Mouse (Mus musculus) liver, adult 2 months (tissue): Measurements from ENCODE around the gene Ecsit. TPM values are rescaled to one million over a fixed set of nuclear protein-coding genes. Genes with fewer than 3 reads are reported as not detected.

Experiments used
- DNase-seq: peaks from one replicate; pipeline ENCODE4 v3.0.0-alpha.2; 2011; ENCODE audit warnings: low read depth, low spot score; ENCODE audit errors: extremely low read depth
- H3K27ac ChIP-seq: fragments of 200-500 bp; replicated peaks from 2 replicates; pipeline ENCODE4 v1.5.1; 2012; ENCODE audit warnings: low read depth, mild to moderate bottlenecking, control low read depth, inconsistent platforms, low read length; ENCODE audit not compliant: insufficient read depth
- H3K27me3 ChIP-seq: fragments of 200-500 bp; 2 replicates; pipeline ENCODE4 v1.6.1; 2012; ENCODE audit warnings: mild to moderate bottlenecking, moderate library complexity, low read length, inconsistent platforms; ENCODE audit not compliant: control insufficient read depth, insufficient read depth
- H3K36me3 ChIP-seq: fragments of 200-500 bp; 2 replicates; pipeline ENCODE4 v1.6.1; 2012; ENCODE audit warnings: low read length, inconsistent platforms; ENCODE audit not compliant: control insufficient read depth, insufficient read depth
- H3K4me1 ChIP-seq: fragments of 200-500 bp; 2 replicates; pipeline ENCODE4 v1.6.1; 2011; ENCODE audit warnings: low read length; ENCODE audit not compliant: control insufficient read depth, insufficient read depth
- H3K4me3 ChIP-seq: fragments of 200-500 bp; 2 replicates; pipeline ENCODE4 v1.5.1; 2011; ENCODE audit warnings: low read depth, mild to moderate bottlenecking, control low read depth, low read length, moderate library complexity; ENCODE audit not compliant: insufficient read depth
- H3K79me2 ChIP-seq: fragments of 200-500 bp; 2 replicates; pipeline ENCODE4 v1.6.1; 2012; ENCODE audit warnings: inconsistent platforms, mild to moderate bottlenecking, low read length, moderate library complexity; ENCODE audit not compliant: control insufficient read depth, insufficient read depth
- H3K9ac ChIP-seq: fragments of 200-500 bp; 2 replicates; pipeline ENCODE4 v1.6.1; 2012; ENCODE audit warnings: low read depth, mild to moderate bottlenecking, control low read depth, inconsistent platforms, low read length
- CTCF ChIP-seq: fragments of 200-500 bp; IDR thresholded peaks from 2 replicates; pipeline ENCODE4 v1.5.1; 2011; ENCODE audit warnings: low read depth, low read length, control low read depth
- POLR2A ChIP-seq: fragments of 200-500 bp; IDR thresholded peaks from 2 replicates; pipeline ENCODE4 v1.6.1; 2011; ENCODE audit warnings: low read length, control low read depth; ENCODE audit not compliant: insufficient read depth; ENCODE audit errors: extremely low read depth
- WGBS: fragments of 180-500 bp; shearing (Covaris S2); methylation state at CpG from one replicate; pipeline ENCODE4 v1.1.7; 2018; 5-methylcytosine and 5-hydroxymethylcytosine counted together
- polyA plus RNA-seq: library from polyadenylated mRNA; depleted of rRNA; stranded (reverse); fragments of >200 nt; gene quantifications from 2 replicates; pipeline ENCODE4 v1.2.3, GENCODE M21; 2012
- total RNA-seq: library from RNA; depleted of rRNA; stranded (reverse); fragments of >200 nt; gene quantifications from 2 replicates; pipeline ENCODE4 v1.2.3, GENCODE M21; 2014

Ecsit gene
- total and polyA plus RNA-seq, 2 experiments: 34.1 to 63.9 TPM

DNA sequence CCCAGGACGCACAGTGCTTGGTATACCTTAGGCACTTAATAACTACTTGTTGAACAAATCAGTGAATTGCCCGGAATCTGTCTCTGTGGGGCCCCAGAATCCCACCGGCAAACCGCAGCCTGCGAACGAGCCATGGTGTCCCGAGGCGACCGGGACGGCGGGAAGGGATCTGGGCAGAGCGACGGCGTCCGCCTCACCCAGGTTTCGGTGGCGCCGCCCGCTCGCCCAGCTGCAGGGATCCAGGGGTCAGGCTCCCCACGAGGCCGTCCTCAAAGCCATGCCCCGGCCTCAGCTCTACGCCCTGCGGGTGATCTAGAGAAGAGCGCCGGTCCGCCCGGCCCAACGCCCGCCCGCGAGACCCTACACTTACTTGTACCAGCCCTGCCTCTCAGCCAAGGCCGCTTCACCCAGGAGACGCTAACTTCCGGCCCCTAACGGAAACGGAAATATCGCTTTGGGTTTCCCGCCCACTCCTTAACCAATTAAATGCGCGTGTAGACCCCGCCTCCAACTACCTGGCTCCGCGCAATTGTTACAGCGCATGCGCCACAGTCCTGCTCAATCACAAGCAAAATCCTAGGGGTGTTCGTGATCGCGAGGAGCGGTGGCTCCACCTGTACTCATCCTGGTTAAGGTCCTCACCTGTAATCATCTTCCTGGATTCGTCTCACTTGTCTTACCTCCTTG, 31.6 kb upstream of the Ecsit start, which contains the start of gene Elof1:
Gene Elof1, minus strand, starts transcription at position 433 of the 687 bp plus-strand sequence.
- Histone ChIP-seq H3K36me3 (peaks cover 11% of the 10 kb centered on the region), H3K27ac (peak within 1 kb of the TSS; percentile 72), H3K9ac (peak within 1 kb of the TSS; percentile 88), H3K27me3 (no peaks in the 10 kb centered on the region), H3K4me3 (peak within 1 kb of the TSS; percentile 83), H3K4me1 (peaks cover 7% of the 10 kb centered on the region; the same call in 1 of the 2 replicates), H3K79me2 (peaks cover 3% of the 10 kb centered on the region; the same call in 1 of the 2 replicates)
- DNase-seq: peak; percentile 92
- WGBS: under 1% methylated on average over 52 of the region's 52 CpGs
- TF ChIP-seq CTCF (no peak), POLR2A (0 out of 2 replicates have a peak, but pooled peaks have one; percentile 46)

DNA sequence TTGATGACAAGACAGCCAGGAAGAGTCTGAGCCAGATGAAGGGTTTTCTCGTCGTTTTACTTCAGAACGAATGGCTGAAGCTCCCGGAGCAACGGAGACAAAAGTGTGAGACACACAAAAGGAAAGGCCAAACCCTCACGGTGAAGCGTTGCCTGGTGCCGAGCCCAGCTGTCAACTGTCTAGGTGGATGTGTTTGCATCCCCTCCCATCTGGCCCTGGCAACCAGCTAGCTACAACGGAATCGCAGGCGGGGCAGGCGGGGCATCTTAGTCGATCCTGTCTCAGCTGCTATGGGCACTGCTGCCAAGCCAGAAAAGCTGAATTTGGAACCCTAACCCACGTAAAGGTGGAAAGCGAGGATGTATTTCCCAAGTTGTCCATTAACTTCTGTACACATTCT, 30.8 kb upstream of the Ecsit start:
- Histone ChIP-seq H3K27me3 (no peaks in the 10 kb centered on the region), H3K9ac (peak overlapping the region; percentile 88), H3K36me3 (peaks cover 14% of the 10 kb centered on the region), H3K4me1 (peaks cover 7% of the 10 kb centered on the region; the same call in 1 of the 2 replicates), H3K79me2 (peaks cover 3% of the 10 kb centered on the region; the same call in 1 of the 2 replicates), H3K4me3 (peak overlapping the region; percentile 83; the same call in 1 of the 2 replicates), H3K27ac (no peak overlapping the region)
- WGBS: 19% methylated on average over 15 of the region's 15 CpGs
- DNase-seq: no peak
- TF ChIP-seq POLR2A: no peak
- no peak for TF ChIP-seq CTCF

- Histone ChIP-seq H3K27ac (no peak overlapping the region), H3K36me3 (peaks cover 14% of the 10 kb centered on the region), H3K9ac (no peak overlapping the region), H3K27me3 (no peaks in the 10 kb centered on the region), H3K79me2 (peaks cover 3% of the 10 kb centered on the region; the same call in 1 of the 2 replicates), H3K4me3 (no peak overlapping the region), H3K4me1 (peaks cover 7% of the 10 kb centered on the region; the same call in 1 of the 2 replicates)
- 91% methylated on average over 4 of the region's 4 CpGs for WGBS
- DNase-seq: no peak
- no peak for TF ChIP-seq POLR2A
- no peak for TF ChIP-seq CTCF
Measured at GRCm38 (mm10) chr9:22115635-22116034, 30.4 kb upstream of the Ecsit start.

DNA sequence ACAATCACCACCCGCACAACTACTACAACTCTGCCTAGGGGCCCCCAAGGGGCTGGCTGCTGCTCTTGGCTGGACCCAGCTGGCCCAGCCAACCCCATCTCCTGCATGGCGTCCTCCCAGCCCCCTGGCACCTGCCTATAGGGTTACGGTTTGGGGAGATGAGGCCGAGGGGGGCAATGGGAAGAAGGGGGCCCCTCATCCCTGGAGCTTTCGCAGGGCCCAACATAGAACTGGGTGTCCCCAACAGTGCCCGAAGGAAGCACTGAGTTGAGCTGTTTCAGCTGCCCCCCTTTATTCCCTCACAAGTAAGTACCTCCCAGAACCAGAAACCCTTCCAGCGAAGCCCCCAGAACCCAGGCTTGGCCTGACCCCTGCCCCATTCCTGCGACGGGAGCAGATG, 23.0 kb upstream of the Ecsit start:
- DNase-seq: no peak
- no peak for TF ChIP-seq POLR2A
- TF ChIP-seq CTCF: no peak
- Histone ChIP-seq H3K36me3 (peaks cover 11% of the 10 kb centered on the region), H3K27me3 (no peaks in the 10 kb centered on the region), H3K4me3 (no peak overlapping the region), H3K79me2 (no peaks in the 10 kb centered on the region), H3K9ac (no peak overlapping the region), H3K27ac (no peak overlapping the region), H3K4me1 (no peaks in the 10 kb centered on the region)
- 89% methylated on average over 9 of the region's 9 CpGs for WGBS

- Histone ChIP-seq H3K79me2 (no peaks in the 10 kb centered on the region), H3K27me3 (peaks cover 5% of the 10 kb centered on the region; the same call in 1 of the 2 replicates), H3K27ac (no peak overlapping the region), H3K36me3 (no peaks in the 10 kb centered on the region), H3K4me3 (no peak overlapping the region), H3K4me1 (no peaks in the 10 kb centered on the region), H3K9ac (no peak overlapping the region)
- TF ChIP-seq POLR2A (no peak), CTCF (no peak)
- 14% methylated on average over 18 of the region's 18 CpGs for WGBS
- DNase-seq: no peak
Measured at GRCm38 (mm10) chr9:22099922-22100321, 14.7 kb upstream of the Ecsit start.

- Histone ChIP-seq H3K4me1 (no peaks in the 10 kb centered on the region), H3K36me3 (no peaks in the 10 kb centered on the region), H3K79me2 (no peaks in the 10 kb centered on the region), H3K9ac (no peak within 1 kb of the TSS), H3K27me3 (peaks cover 5% of the 10 kb centered on the region; the same call in 1 of the 2 replicates), H3K4me3 (no peak within 1 kb of the TSS), H3K27ac (no peak within 1 kb of the TSS)
- no peak for DNase-seq
- 12% methylated on average over 14 of the region's 14 CpGs for WGBS
- TF ChIP-seq CTCF (no peak), POLR2A (no peak)
Measured at GRCm38 (mm10) chr9:22098993-22099696, 13.9 kb upstream of the Ecsit start, which contains the start of gene Cnn1. Cnn1 (plus strand) TSS chr9:22099216.
